Mouse (Mus musculus): ENCODE results near the gene AI854703.
"Not testable (repeated sequence)": the region's sequence is repeated elsewhere in the genome, so short reads cannot be mapped to it uniquely, and the experiment has no call there.

Gene AI854703

DNA sequence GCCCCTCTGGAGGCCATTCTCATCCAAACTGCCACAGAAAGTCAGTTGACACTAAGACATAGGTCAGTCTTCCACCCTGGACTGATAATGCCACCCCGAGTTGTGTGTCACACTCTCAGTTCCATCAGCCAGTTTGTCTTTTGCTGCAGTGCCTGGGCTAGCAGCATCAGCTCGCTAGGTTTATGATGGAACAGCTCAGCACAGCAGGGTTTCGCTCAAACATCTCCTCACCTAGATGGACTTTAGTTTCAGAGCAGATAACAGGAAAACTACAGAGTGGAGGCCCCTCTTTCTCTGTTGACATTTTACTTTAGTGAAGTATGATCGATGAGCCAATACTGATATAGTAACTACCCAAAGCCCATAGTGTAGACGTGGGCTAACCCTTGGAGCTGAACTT lies 11.8 kb upstream of the AI854703 start:
- no peak for DNase-seq (ENCODE audit: low read depth, low spot score)

GRCm38 (mm10) chr6:48620031-48620430 lies 6.5 kb upstream of the AI854703 start:
- no peak for DNase-seq (ENCODE audit: low read depth, low spot score)

GRCm38 (mm10) chr6:48622186-48622843 lies 4.2 kb upstream of the AI854703 start:
- DNase-seq (ENCODE audit: low read depth, low spot score) = not testable (repeated sequence)

- no peak for DNase-seq (ENCODE audit: low read depth, low spot score)
These were observed 3.1 kb upstream of the AI854703 start for GRCm38 (mm10) chr6:48623460-48623859.

DNA sequence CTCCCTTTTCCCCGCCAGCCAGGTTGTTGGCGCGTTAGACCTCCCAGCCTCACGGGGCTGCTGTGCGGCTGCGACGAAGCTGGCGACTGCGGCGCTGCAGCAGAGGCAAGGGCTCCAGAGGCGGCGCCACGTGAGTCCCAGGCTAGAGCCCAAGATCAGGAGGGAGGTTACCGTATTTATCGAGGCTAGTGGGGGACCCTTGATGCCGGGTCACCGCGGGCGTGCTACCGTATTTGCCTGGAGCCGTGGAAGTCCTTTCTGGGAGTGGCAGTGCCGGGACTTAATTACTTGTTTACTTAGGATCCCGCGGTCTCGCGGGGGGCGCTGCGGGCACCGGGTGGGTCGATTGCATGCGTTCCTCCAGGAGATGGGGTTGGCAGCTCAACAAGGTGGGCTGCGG lies 420 bp downstream of the AI854703 start:
- no peak for DNase-seq (ENCODE audit: low read depth, low spot score)

DNA sequence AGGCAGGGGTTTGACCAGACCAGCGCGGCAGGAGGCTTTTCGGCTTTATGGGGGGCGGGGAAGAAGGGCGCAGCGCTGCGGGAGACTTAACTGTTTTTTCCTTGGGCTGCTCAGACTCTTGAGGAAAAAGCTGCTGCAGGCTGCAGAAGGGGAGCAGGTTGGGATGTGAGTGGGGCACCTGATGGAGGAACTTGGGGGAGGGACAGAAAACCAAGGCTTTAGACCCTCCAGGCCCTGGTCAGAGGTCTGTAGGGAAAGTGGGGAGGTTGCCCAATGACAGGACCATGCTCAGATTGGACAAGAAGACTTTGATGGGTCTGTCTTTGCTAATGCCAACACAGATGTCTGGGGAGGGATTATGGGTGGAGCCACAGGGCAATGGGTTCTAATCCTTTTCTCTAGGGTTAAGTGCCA lies 954 bp downstream of the AI854703 start:
- no peak for DNase-seq (ENCODE audit: low read depth, low spot score)

GRCm38 (mm10) chr6:48628377-48628776 lies 1.8 kb downstream of the AI854703 start:
- no peak for DNase-seq (ENCODE audit: low read depth, low spot score)

GRCm38 (mm10) chr6:48628808-48629660 lies 2.5 kb downstream of the AI854703 start:
- DNase-seq (ENCODE audit: low read depth, low spot score) = peak; percentile 34

DNA sequence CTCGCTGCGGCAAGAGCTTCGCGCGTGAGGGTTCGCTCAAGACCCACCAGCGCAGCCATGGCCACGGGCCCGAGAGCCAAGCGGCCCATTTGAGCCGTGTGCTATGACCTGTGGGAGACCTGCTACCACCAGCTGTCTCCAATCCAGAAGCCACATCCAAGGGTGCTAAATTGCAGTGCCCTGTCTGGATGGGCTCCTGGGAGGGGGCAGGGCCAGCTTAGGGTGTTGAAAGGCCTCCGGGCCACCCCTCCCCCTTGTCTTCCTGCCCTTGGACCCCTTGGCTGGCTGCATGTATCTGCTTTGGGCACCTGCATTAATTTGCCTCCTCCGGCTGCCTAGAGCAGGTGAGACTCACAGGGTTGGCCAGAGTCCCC lies 3.1 kb downstream of the AI854703 start:
- DNase-seq (ENCODE audit: low read depth, low spot score) = no peak

DNA sequence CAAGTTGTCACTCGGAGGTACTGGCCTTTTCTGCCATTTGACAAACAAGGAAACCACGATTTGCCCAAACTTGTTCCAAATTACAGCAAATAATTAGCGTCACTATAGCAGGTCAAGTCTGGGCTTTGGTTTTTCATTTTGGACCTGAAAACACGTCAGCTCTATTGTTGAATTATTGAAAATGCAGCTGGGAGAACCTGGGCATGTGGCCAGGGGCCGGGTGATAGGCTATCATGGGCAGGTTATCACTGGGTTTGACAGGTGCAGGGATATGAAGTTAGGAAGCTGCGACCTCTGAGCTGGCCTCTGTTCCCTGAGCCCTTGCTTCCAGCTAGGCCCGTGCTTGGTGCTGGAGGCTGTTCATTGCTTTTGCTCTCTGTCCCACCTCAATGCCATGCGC lies 4.3 kb downstream of the AI854703 start:
- no peak for DNase-seq (ENCODE audit: low read depth, low spot score)

DNA sequence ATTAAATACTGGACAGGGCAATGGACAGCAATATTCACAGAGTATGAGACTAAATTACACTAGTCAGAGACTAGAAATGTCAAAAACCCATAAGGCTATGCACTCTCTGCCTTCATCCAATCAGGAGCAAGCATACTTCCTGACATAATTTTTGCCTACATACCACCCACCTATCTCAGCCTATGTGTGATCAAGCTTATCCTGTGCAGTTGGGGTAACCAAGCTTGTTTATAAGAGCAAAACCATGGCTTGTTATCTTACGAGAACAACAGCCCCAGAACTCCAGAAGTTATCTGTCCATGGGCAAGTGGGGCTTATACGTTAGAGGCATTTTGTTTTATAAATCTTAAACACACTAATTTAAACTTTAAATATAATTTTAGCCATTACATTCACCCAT lies 8.5 kb downstream of the AI854703 start:
- DNase-seq (ENCODE audit: low read depth, low spot score) = no peak

DNA sequence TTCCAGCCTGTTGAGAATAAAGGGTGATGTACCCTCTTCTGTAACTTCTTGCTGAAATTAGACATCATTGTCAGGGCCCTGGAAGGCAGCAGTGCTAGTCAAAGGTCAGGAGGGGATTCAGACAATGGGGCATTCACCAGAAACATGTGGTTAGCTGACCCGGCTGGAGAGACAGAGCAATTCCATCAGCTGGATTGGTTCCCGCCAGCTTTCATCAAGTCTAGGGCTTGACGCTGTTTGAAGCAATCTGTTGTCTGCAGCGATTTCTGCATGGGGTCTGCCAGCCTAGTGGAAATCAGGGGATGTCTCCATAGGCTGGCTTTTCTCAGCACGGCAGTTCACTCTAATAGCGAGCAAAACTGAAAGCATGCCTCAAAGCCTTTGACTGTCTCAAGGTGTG lies 10.0 kb downstream of the AI854703 start:
- DNase-seq (ENCODE audit: low read depth, low spot score) = no peak

GRCm38 (mm10) chr6:48637811-48638500 lies 11.4 kb downstream of the AI854703 start:
- DNase-seq (ENCODE audit: low read depth, low spot score) = no peak

DNA sequence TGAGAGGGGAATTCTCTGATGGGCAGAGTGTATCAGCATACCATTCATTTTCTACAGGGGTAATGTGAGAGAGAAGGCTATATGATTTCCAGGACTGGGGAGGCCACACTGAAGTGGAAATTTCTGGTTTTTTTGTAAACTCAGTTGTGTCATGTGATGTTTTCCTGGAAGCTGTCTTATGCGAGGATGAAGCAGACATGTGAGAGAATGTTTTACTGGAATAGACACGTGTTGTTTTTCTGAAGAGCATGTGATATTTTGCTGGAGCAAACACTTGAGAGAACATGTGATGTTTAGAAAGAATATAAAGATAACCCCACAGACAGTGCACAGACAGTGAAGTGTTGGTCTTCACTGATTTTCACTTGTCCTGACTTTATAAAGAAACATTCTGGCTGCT lies 12.0 kb downstream of the AI854703 start:
- no peak for DNase-seq (ENCODE audit: low read depth, low spot score)

DNA sequence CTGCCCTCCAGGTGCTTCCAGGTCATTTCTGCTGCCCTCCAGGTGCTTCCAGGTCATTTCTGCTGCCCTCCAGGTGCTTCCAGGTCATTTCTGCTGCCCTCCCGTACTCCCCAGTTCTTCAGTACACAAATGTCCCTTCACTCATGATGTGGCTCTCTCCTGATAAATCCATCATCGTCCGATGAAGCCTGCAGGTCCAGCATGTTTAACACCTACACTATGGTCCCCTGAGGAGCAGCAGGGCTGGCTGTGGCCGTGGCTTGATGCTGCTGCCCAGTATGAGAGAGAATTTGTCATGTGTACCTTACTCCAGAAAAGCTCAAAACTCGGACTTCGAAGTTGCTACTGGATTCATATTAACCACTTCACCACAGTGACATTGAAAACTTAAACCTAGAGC lies 14.8 kb downstream of the AI854703 start:
- DNase-seq (ENCODE audit: low read depth, low spot score) = no peak

- peak; percentile 55 for DNase-seq (ENCODE audit: low read depth, low spot score)
These were observed 16.3 kb downstream of the AI854703 start for GRCm38 (mm10) chr6:48642764-48643292.

GRCm38 (mm10) chr6:48645660-48646308 lies 19.2 kb downstream of the AI854703 start:
- DNase-seq (ENCODE audit: low read depth, low spot score) = peak; percentile 50

GRCm38 (mm10) chr6:48646309-48646690 lies 19.7 kb downstream of the AI854703 start:
- DNase-seq (ENCODE audit: low read depth, low spot score) = no peak

- no peak for DNase-seq (ENCODE audit: low read depth, low spot score)
These were observed 20.4 kb downstream of the AI854703 start, which contains the start of gene Gimap8 for GRCm38 (mm10) chr6:48646995-48647394. Gene Gimap8 (plus strand): TSS chr6:48647234.

- DNase-seq (ENCODE audit: low read depth, low spot score) = no peak
These were observed 21.0 kb downstream of the AI854703 start for GRCm38 (mm10) chr6:48647611-48648010.

- DNase-seq (ENCODE audit: low read depth, low spot score) = no peak
These were observed 22.2 kb downstream of the AI854703 start for GRCm38 (mm10) chr6:48648779-48649178.

GRCm38 (mm10) chr6:48650041-48650440 lies 23.5 kb downstream of the AI854703 start:
- DNase-seq (ENCODE audit: low read depth, low spot score) = no peak

Data from telencephalon, adult 2 months (tissue).